Mouse (Mus musculus) CH12.LX (cell line): ENCODE results near the gene Slc39a5. TPM values are rescaled to one million over a fixed set of nuclear protein-coding genes. Genes with fewer than 3 reads are reported as not detected.

Source experiments
- DNase-seq: peaks from one replicate; pipeline ENCODE4 v3.0.0-alpha.2; 2013; ENCODE audit errors: extremely low read depth
- H3K27ac ChIP-seq: 2 replicates; pipeline ENCODE4 v1.5.1; 2012; ENCODE audit warnings: low read depth, mild to moderate bottlenecking, control low read depth, moderate library complexity; ENCODE audit not compliant: insufficient read depth
- H3K27me3 ChIP-seq: replicated peaks from 2 replicates; pipeline ENCODE3; 2012; ENCODE audit warnings: inconsistent platforms
- H3K36me3 ChIP-seq, 2 experiments: replicated peaks in 1 of 2; 2 replicates each; pipeline versions ENCODE3 to v1.6.1; 2012; ENCODE audit warnings: inconsistent platforms in 1 of 2, low read length in 1 of 2, mild to moderate bottlenecking in 1 of 2, mixed read lengths in 1 of 2, moderate library complexity in 1 of 2; ENCODE audit not compliant: control insufficient read depth in 1 of 2, insufficient read depth in 1 of 2
- H3K4me1 ChIP-seq, 2 experiments: 2 replicates each; pipeline ENCODE4 v1.6.1; 2012; ENCODE audit warnings: inconsistent platforms in 1 of 2, moderate library complexity in 1 of 2; ENCODE audit not compliant: insufficient read depth in 2 of 2, control insufficient read depth in 1 of 2
- H3K4me2 ChIP-seq: 2 replicates; pipeline ENCODE4 v1.6.1; 2012; ENCODE audit warnings: low read depth, mild to moderate bottlenecking, control low read depth; ENCODE audit not compliant: poor library complexity, insufficient read depth, severe bottlenecking
- H3K4me3 ChIP-seq, 3 experiments: fragments of 150-350 bp in 1 of 3; sonication (generic) in 1 of 3; replicated peaks in 1 of 3; 2 replicates each; pipeline versions ENCODE3 to v1.5.1; 2011 to 2012; ENCODE audit warnings: low read depth in 2 of 3, low read length in 2 of 3, mild to moderate bottlenecking in 2 of 3, moderate library complexity in 2 of 3, control low read depth in 1 of 3, improper control_type of control experiment in 1 of 3, inconsistent platforms in 1 of 3, mixed read lengths in 1 of 3; ENCODE audit not compliant: poor library complexity in 1 of 3
- H3K79me2 ChIP-seq: replicated peaks from 2 replicates; pipeline ENCODE4 v1.6.1; 2012; ENCODE audit warnings: mild to moderate bottlenecking, moderate library complexity; ENCODE audit not compliant: control insufficient read depth, poor library complexity, insufficient read depth, severe bottlenecking; ENCODE audit errors: extremely low read depth
- H3K9ac ChIP-seq: 2 replicates; pipeline ENCODE4 v1.6.1; 2012; ENCODE audit warnings: low read depth, mild to moderate bottlenecking, control low read depth, moderate library complexity; ENCODE audit not compliant: insufficient read depth
- H3K9me3 ChIP-seq: replicated peaks from 2 replicates; pipeline ENCODE3; 2012; ENCODE audit warnings: low read length, inconsistent platforms, mixed read lengths
- BHLHE40 ChIP-seq: IDR thresholded peaks from 2 replicates; pipeline ENCODE4 v1.6.1; 2011; ENCODE audit warnings: mild to moderate bottlenecking, low read depth, low read length, improper control_type of control experiment
- CHD1 ChIP-seq: IDR thresholded peaks from 2 replicates; pipeline ENCODE4 v1.6.1; 2012; ENCODE audit warnings: low read depth, low read length, improper control_type of control experiment, inconsistent platforms
- CHD2 ChIP-seq: IDR thresholded peaks from 2 replicates; pipeline ENCODE4 v1.6.1; 2011; ENCODE audit warnings: low read length, improper control_type of control experiment
- CTCF ChIP-seq, 2 experiments: IDR thresholded peaks in 1 of 2; conservative IDR thresholded peaks in 1 of 2; 2 replicates each; pipeline ENCODE4 v1.5.1; 2011 to 2012; ENCODE audit warnings: low read depth in 2 of 2, low read length in 2 of 2, improper control_type of control experiment in 1 of 2, inconsistent platforms in 1 of 2, mild to moderate bottlenecking in 1 of 2, moderate library complexity in 1 of 2
- ELF1 ChIP-seq: IDR thresholded peaks from 2 replicates; pipeline ENCODE4 v1.6.1; 2014; ENCODE audit warnings: low read depth, mild to moderate bottlenecking, inconsistent platforms, low read length, improper control_type of control experiment
- EP300 ChIP-seq: IDR thresholded peaks from 2 replicates; pipeline ENCODE4 v1.6.1; 2011; ENCODE audit warnings: low read length, improper control_type of control experiment
- ETS1 ChIP-seq: conservative IDR thresholded peaks from 2 replicates; pipeline ENCODE4 v1.6.1; 2012; ENCODE audit warnings: low read depth, mild to moderate bottlenecking, inconsistent platforms, low read length, improper control_type of control experiment, moderate library complexity
- GABPA ChIP-seq: IDR thresholded peaks from 2 replicates; pipeline ENCODE4 v1.6.1; 2012; ENCODE audit warnings: low read depth, low read length, improper control_type of control experiment, inconsistent platforms; ENCODE audit not compliant: insufficient replicate concordance
- HCFC1 ChIP-seq: IDR thresholded peaks from 2 replicates; pipeline ENCODE4 v1.6.1; 2012; ENCODE audit warnings: low read depth, mild to moderate bottlenecking, inconsistent platforms, low read length, improper control_type of control experiment
- IRF4 ChIP-seq: IDR thresholded peaks from 2 replicates; pipeline ENCODE4 v1.6.1; 2014; ENCODE audit warnings: low read depth, mild to moderate bottlenecking, inconsistent platforms, low read length, improper control_type of control experiment
- JUN ChIP-seq: IDR thresholded peaks from 2 replicates; pipeline ENCODE4 v1.6.1; 2011; ENCODE audit warnings: low read depth, mild to moderate bottlenecking, low read length, improper control_type of control experiment, moderate library complexity; ENCODE audit not compliant: insufficient read depth
- JUND ChIP-seq: conservative IDR thresholded peaks from 2 replicates; pipeline ENCODE4 v1.6.1; 2011; ENCODE audit warnings: low read depth, low read length, improper control_type of control experiment
- KAT2A ChIP-seq: IDR thresholded peaks from 2 replicates; pipeline ENCODE4 v1.6.1; 2012; ENCODE audit warnings: low read length, improper control_type of control experiment, inconsistent platforms; ENCODE audit not compliant: insufficient replicate concordance
- MAFK ChIP-seq: IDR thresholded peaks from 2 replicates; pipeline ENCODE4 v1.6.1; 2011; ENCODE audit warnings: low read length, improper control_type of control experiment; ENCODE audit not compliant: insufficient replicate concordance
- MAX ChIP-seq: IDR thresholded peaks from 2 replicates; pipeline ENCODE4 v1.6.1; 2011; ENCODE audit warnings: low read length, improper control_type of control experiment
- MXI1 ChIP-seq: IDR thresholded peaks from 2 replicates; pipeline ENCODE4 v1.6.1; 2011; ENCODE audit warnings: mild to moderate bottlenecking, low read depth, low read length, improper control_type of control experiment
- NRF1 ChIP-seq: IDR thresholded peaks from 2 replicates; pipeline ENCODE4 v1.6.1; 2014; ENCODE audit warnings: low read depth, mild to moderate bottlenecking, inconsistent platforms, low read length, improper control_type of control experiment, moderate library complexity
- POLR2AphosphoS2 ChIP-seq: IDR thresholded peaks from 2 replicates; pipeline ENCODE4 v1.6.1; 2011; ENCODE audit warnings: low read depth, low read length, improper control_type of control experiment
- RAD21 ChIP-seq: IDR thresholded peaks from 2 replicates; pipeline ENCODE4 v1.6.1; 2011; ENCODE audit warnings: low read depth, mild to moderate bottlenecking, low read length, improper control_type of control experiment, moderate library complexity
- RCOR1 ChIP-seq: conservative IDR thresholded peaks from 2 replicates; pipeline ENCODE4 v1.6.1; 2012; ENCODE audit warnings: low read depth, mild to moderate bottlenecking, inconsistent platforms, low read length, improper control_type of control experiment
- SIN3A ChIP-seq: IDR thresholded peaks from 2 replicates; pipeline ENCODE4 v1.6.1; 2012; ENCODE audit warnings: low read length, improper control_type of control experiment, inconsistent platforms
- SMC3 ChIP-seq: IDR thresholded peaks from 2 replicates; pipeline ENCODE4 v1.6.1; 2011; ENCODE audit warnings: low read depth, low read length, improper control_type of control experiment
- TCF12 ChIP-seq: IDR thresholded peaks from 2 replicates; pipeline ENCODE4 v1.6.1; 2014; ENCODE audit warnings: low read depth, mild to moderate bottlenecking, inconsistent platforms, low read length, improper control_type of control experiment
- UBTF ChIP-seq: IDR thresholded peaks from 2 replicates; pipeline ENCODE4 v1.6.1; 2012; ENCODE audit warnings: low read depth, mild to moderate bottlenecking, inconsistent platforms, low read length, improper control_type of control experiment, moderate library complexity
- USF1 ChIP-seq: IDR thresholded peaks from 2 replicates; pipeline ENCODE4 v1.6.1; 2014; ENCODE audit warnings: low read depth, mild to moderate bottlenecking, inconsistent platforms, low read length, improper control_type of control experiment
- USF2 ChIP-seq: conservative IDR thresholded peaks from 2 replicates; pipeline ENCODE4 v1.6.1; 2011; ENCODE audit warnings: low read depth, low read length, improper control_type of control experiment
- ZKSCAN1 ChIP-seq: IDR thresholded peaks from 2 replicates; pipeline ENCODE4 v1.6.1; 2012; ENCODE audit warnings: low read depth, inconsistent platforms, low read length, improper control_type of control experiment, borderline replicate concordance
- ZMIZ1 ChIP-seq: IDR thresholded peaks from 2 replicates; pipeline ENCODE4 v1.6.1; 2012; ENCODE audit warnings: low read depth, mild to moderate bottlenecking, inconsistent platforms, low read length, improper control_type of control experiment
- ZNF384 ChIP-seq: IDR thresholded peaks from 2 replicates; pipeline ENCODE4 v1.6.1; 2012; ENCODE audit warnings: low read depth, low read length, improper control_type of control experiment, inconsistent platforms
- dilution Hi-C: fragments of 300-500 bp; cut with MboI; formaldehyde crosslinking; loops from 2 replicates; pipeline ENCODE4 v1.14.3; 2020; ENCODE audit warnings: low sequenced_read_pairs; ENCODE audit not compliant: extremely low pct_unique_long_range_greater_than_20kb, extremely low pct_ligation_motif_present
- in situ Hi-C: fragments of 300-500 bp; cut with MboI; formaldehyde crosslinking; loops from 3 replicates; pipeline ENCODE4 v1.14.3; 2019; ENCODE audit warnings: low sequenced_read_pairs, low pct_ligation_motif_present, low pct_unique_long_range_greater_than_20kb, mixed read lengths
- polyA plus RNA-seq: library from polyadenylated mRNA; unstranded; fragments of >175 nt; gene quantifications from 2 replicates; pipeline ENCODE4 v1.2.1, GENCODE M21; 2012; ENCODE audit warnings: low read depth; ENCODE audit not compliant: insufficient read length
- total RNA-seq, 2 experiments: library from RNA; depleted of rRNA; stranded (reverse); fragments of 300-350 nt in 1 of 2; fragments of >200 nt in 1 of 2; gene quantifications; 2 replicates each; pipeline ENCODE4 v1.2.3; 2012 to 2014

Slc39a5 gene
- total and polyA plus RNA-seq, 3 experiments, result 0.11 TPM; not detected in 2

- H3K4me2 ChIP-seq, result no peak overlapping the region
- H3K27me3 ChIP-seq, result no peaks in the 10 kb centered on the region
- no peak overlapping the region for H3K4me3 ChIP-seq
- H3K27ac ChIP-seq, result no peak overlapping the region
- TF ChIP-seq CHD1, result no peak
- TF ChIP-seq JUND, result no peak
- no peak for TF ChIP-seq IRF4
- no peak for TF ChIP-seq MAX
- TF ChIP-seq RCOR1, result no peak
- TF ChIP-seq USF2, result no peak
- TF ChIP-seq EP300, result no peak
- no peak for TF ChIP-seq KAT2A
- TF ChIP-seq HCFC1, result no peak
- TF ChIP-seq BHLHE40, result no peak
- TF ChIP-seq MXI1, result no peak
- no peak for TF ChIP-seq NRF1
- TF ChIP-seq JUN, result no peak
- no peak for TF ChIP-seq ZMIZ1
- TF ChIP-seq TCF12, result no peak
- TF ChIP-seq ELF1, result no peak
- TF ChIP-seq ZKSCAN1, result no peak
- TF ChIP-seq RAD21, result no peak
- TF ChIP-seq USF1, result no peak
- H3K79me2 ChIP-seq, result no peaks in the 10 kb centered on the region
- H3K36me3 ChIP-seq, result peaks cover 32 to 76% of the 10 kb centered on the region in 2 experiments
- peaks cover 0 to 11% of the 10 kb centered on the region in 2 experiments; a peak in 2 of 4 replicates for H3K4me1 ChIP-seq
- dilution Hi-C loops (no loop called here), in situ Hi-C loops (no loop called here)
- no peak for DNase-seq
- no peak overlapping the region for H3K9ac ChIP-seq
- H3K9me3 ChIP-seq, result no peaks in the 10 kb centered on the region
Observed at GRCm38 (mm10) chr10:128429454-128429853, 28.4 kb upstream of the Slc39a5 start.

DNA sequence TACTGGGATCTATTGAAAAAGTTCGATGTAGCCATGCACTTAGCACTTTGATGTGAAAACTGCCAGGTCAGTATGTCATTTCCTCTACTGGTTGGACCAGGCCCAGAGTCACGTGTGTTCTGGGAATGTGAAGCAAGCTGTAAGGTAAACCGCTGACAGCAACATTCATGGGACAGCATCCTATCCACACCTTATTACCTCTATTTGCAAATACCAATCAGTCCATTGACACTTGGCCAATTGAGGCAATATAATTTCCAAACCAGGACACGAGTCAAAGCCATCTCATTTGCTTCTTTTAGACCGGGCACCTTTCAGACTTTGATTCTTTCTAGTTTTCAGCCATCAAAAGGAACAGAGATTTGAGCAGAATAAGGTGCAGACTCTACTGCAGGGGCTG, 28.0 kb upstream of the Slc39a5 start:
- dilution Hi-C loops, result no loop called here
- H3K4me1 ChIP-seq, result peaks cover 0 to 7% of the 10 kb centered on the region in 2 experiments; a peak in 2 of 4 replicates

More for the DNA sequence above, 28.0 kb upstream of the Slc39a5 start:
- no peak for TF ChIP-seq POLR2AphosphoS2
- no peak for TF ChIP-seq ZMIZ1
- no peak for TF ChIP-seq IRF4
- TF ChIP-seq USF2, result no peak
- no peak for TF ChIP-seq MAFK
- TF ChIP-seq USF1, result no peak
- TF ChIP-seq CTCF (conservative IDR thresholded peaks at IDR 0.05 in 1 of 2, IDR thresholded peaks at IDR 0.05 in 1 of 2; ENCODE audit: low read depth in 2 of 2, low read length in 2 of 2), result no peak
- no peak for TF ChIP-seq TCF12
- no peak for TF ChIP-seq UBTF
- no peak for TF ChIP-seq ETS1
- TF ChIP-seq GABPA, result no peak
- no peak for TF ChIP-seq JUN
- TF ChIP-seq ZNF384, result no peak
- TF ChIP-seq NRF1, result no peak
- no peak for TF ChIP-seq SMC3
- TF ChIP-seq CHD2, result no peak
- TF ChIP-seq ELF1, result no peak
- no peak for TF ChIP-seq RAD21
- no peak for TF ChIP-seq SIN3A
- in situ Hi-C loops, result no loop called here
- Histone ChIP-seq H3K79me2 (no peaks in the 10 kb centered on the region), H3K9me3 (no peaks in the 10 kb centered on the region), H3K9ac (no peak overlapping the region), H3K27me3 (no peaks in the 10 kb centered on the region), H3K36me3 (peaks cover 32 to 75% of the 10 kb centered on the region in 2 experiments), H3K4me3 (no peak overlapping the region), H3K4me2 (no peak overlapping the region), H3K27ac (no peak overlapping the region)
- no peak for DNase-seq
